Mouse (Mus musculus) frontal cortex, postnatal 10 days (tissue): ENCODE measurements around the gene Vmn1r81.

Experiments
- DNase-seq, 2 experiments: peaks; one replicate each; pipeline ENCODE4 v3.0.0; 2022; ENCODE audit warnings: low spot score in 2 of 2, mixed read lengths in 1 of 2

The Vmn1r81 gene

DNA sequence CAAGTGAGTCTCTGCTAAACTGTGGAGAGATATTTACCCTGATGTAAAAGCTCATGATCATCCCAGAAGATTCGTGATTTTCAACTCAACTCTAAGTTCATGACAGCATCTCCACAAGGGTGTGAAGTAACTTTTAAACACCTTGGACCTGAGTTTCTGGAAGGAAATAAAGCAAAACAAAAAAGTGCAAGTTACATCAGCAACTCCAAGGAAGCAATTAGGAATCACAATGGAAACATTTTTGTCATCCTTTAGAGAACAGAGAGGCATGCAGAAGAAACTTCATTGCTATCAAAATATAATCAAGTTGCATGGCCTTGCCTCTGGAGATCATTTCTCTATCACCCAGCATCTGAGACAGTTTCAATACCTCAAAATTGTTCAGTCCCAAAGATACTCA is at the start of gene Vmn1r81:
Gene Vmn1r81, minus strand, starts transcription at position 101 of the 400 bp plus-strand sequence.
- no peak for DNase-seq

GRCm38 (mm10) chr7:12300130-12300529 is 32.1 kb upstream of the Vmn1r81 start, which contains the start of gene Vmn1r82:
Vmn1r82 (plus strand) TSS chr7:12300430.
- DNase-seq: no peak

GRCm38 (mm10) chr7:12204141-12204540 is 63.9 kb downstream of the Vmn1r81 start:
- DNase-seq: no peak
